Mouse (Mus musculus) intestine, postnatal 0 days (tissue): ENCODE data around the gene Gm20449. TPM values are rescaled to one million over a fixed set of nuclear protein-coding genes. Genes with fewer than 3 reads are reported as not detected.
"Not testable (repeated sequence)": the region's sequence is repeated elsewhere in the genome, so short reads cannot be mapped to it uniquely, and the experiment has no call there.

ENCODE experiments used
- ATAC-seq: fragments of 200-750 bp; cut with Nextera tagmentation; 2 replicates; pipeline ENCODE4 v1.8.0; 2017; ENCODE audit warnings: mild to moderate bottlenecking, moderate TSS enrichment, moderate library complexity
- H3K27ac ChIP-seq: fragments of 300-500 bp; sonication (generic); 2 replicates; pipeline ENCODE4 v1.5.1; 2014; ENCODE audit warnings: mild to moderate bottlenecking, low read depth, low read length, moderate library complexity
- H3K27me3 ChIP-seq: fragments of 300-500 bp; sonication (generic); replicated peaks from 2 replicates; pipeline ENCODE4 v1.6.1; 2014; ENCODE audit warnings: low read length, mixed read lengths; ENCODE audit not compliant: control insufficient read depth, insufficient read depth
- H3K36me3 ChIP-seq: fragments of 300-500 bp; sonication (generic); 2 replicates; pipeline ENCODE4 v1.6.1; 2014; ENCODE audit warnings: mild to moderate bottlenecking, moderate library complexity; ENCODE audit not compliant: control insufficient read depth, insufficient read depth
- H3K4me1 ChIP-seq: fragments of 300-500 bp; sonication (generic); replicated peaks from 2 replicates; pipeline ENCODE4 v1.6.1; 2014; ENCODE audit warnings: antibody characterized with exemption, low read length, mixed read lengths; ENCODE audit not compliant: control insufficient read depth, insufficient read depth
- H3K4me2 ChIP-seq: fragments of 300-500 bp; sonication (generic); replicated peaks from 2 replicates; pipeline ENCODE4 v1.6.1; 2014; ENCODE audit warnings: low read depth, mild to moderate bottlenecking, moderate library complexity
- H3K4me3 ChIP-seq: fragments of 300-500 bp; sonication (generic); 2 replicates; pipeline ENCODE4 v1.5.1; 2014; ENCODE audit warnings: low read depth, low read length
- H3K9ac ChIP-seq: fragments of 300-500 bp; sonication (generic); 2 replicates; pipeline ENCODE4 v1.6.1; 2014; ENCODE audit warnings: mild to moderate bottlenecking, low read depth, low read length
- H3K9me3 ChIP-seq: fragments of 300-500 bp; sonication (generic); 2 replicates; pipeline ENCODE4 v1.6.1; 2016; ENCODE audit warnings: mixed run types; ENCODE audit not compliant: control insufficient read depth
- CTCF ChIP-seq: sonication (generic); IDR thresholded peaks from 2 replicates; pipeline ENCODE4 v1.5.1; 2016; ENCODE audit warnings: low read depth, mild to moderate bottlenecking, control low read depth, antibody characterized with exemption, moderate library complexity
- WGBS: fragments of 180-500 bp; shearing (Covaris S2); extraction: QIAGEN DNeasy Blood & Tissue Kit; methylation state at CpG from one replicate; pipeline ENCODE4 v1.1.7; 2014; 5-methylcytosine and 5-hydroxymethylcytosine counted together
- polyA plus RNA-seq: library from polyadenylated mRNA; unstranded; fragments of >200 nt; fragmentation: Nextera tagmentation; extraction: Ambion mirVana; gene quantifications from 2 replicates; pipeline ENCODE4 v1.2.1, GENCODE M21; 2015

Gm20449 gene
- polyA plus RNA-seq, 1 experiment from 2014 or later: not detected

DNA sequence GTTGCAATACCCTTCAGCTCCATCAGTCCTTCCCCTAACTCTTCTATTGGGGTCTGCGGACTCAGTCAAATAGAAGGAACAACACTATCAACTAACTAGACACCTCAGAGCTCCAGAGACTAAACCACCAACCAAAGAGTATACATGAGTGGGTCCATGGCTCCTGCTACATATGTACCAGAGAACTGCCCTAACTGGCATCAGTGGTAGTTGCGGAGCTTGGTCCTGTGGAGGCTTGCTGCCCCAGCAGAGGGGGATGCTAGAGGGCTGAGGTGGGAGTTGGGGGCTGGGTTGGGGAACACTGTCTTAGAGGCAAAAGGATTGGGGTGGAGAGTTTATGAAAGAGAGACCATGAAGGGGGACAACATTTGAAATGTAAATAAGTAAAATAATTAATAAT, 1.3 kb downstream of the Gm20449 start:
- H3K9ac ChIP-seq: no peak overlapping the region
- H3K36me3 ChIP-seq: no peaks in the 10 kb centered on the region
- no peak for TF ChIP-seq CTCF
- no peaks in the 10 kb centered on the region for H3K4me1 ChIP-seq
- WGBS: 95% methylated on average over 2 of the region's 2 CpGs
- H3K4me2 ChIP-seq: no peak overlapping the region
- no peak for ATAC-seq
- no peaks in the 10 kb centered on the region for H3K9me3 ChIP-seq
- H3K4me3 ChIP-seq: no peak overlapping the region
- H3K27ac ChIP-seq: no peak overlapping the region
- no peaks in the 10 kb centered on the region for H3K27me3 ChIP-seq

DNA sequence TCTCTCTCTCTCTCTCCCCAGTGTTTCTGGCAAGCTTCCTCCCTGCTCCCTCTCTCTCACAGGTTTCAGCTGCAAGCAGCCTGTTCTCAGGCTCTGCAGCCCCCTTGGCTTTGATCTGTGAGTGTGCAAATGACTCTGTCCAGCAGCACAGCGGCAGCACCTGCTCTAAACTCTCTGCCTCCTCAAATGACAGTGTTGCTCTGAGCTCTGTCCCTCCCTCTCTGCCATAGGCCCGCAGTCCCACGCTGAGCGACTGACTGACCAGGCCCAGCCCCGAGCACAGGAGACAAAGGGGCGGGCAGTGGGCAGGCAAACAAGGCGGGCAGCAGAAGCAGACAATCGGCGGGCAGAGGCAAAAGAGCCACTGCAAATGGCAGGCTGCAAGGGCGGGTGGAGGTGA, 47.4 kb downstream of the Gm20449 start:
- 7% methylated on average over 10 of the region's 10 CpGs for WGBS
- H3K4me3 ChIP-seq: no peak overlapping the region
- H3K36me3 ChIP-seq: no peaks in the 10 kb centered on the region
- H3K4me1 ChIP-seq: no peaks in the 10 kb centered on the region
- ATAC-seq: no peak
- TF ChIP-seq CTCF: no peak
- H3K27me3 ChIP-seq: no peaks in the 10 kb centered on the region
- H3K27ac ChIP-seq: no peak overlapping the region
- no peak overlapping the region for H3K9ac ChIP-seq
- no peak overlapping the region for H3K4me2 ChIP-seq
- no peaks in the 10 kb centered on the region for H3K9me3 ChIP-seq

DNA sequence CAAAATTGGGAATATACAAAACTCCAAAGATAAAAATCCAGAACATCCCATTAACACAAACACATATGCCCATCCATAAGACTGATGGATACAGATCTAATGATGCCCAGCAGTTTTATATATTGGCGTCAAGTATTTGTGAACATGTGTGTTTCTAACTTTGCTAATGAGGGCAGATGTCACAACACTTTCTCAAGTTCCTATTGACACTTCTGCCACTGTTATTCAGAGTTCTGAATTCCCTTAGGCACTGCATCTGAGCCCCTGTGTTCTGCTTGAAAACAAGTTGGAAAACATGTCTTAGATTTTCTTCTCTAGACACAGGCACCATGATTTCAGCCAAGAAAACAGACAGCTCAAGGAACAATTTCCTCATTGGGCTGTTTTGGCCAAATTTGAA, 50.6 kb downstream of the Gm20449 start, which contains the start of gene Vmn2r57:
Vmn2r57 (minus strand) TSS at position 101 of the 400 bp plus-strand sequence.
- H3K27me3 ChIP-seq, H3K27ac ChIP-seq, ATAC-seq, H3K9ac ChIP-seq, H3K4me2 ChIP-seq, H3K4me3 ChIP-seq, H3K36me3 ChIP-seq, H3K9me3 ChIP-seq, H3K4me1 ChIP-seq: not testable (repeated sequence)
- WGBS: 59% methylated on average over 1 of the region's 1 CpGs

DNA sequence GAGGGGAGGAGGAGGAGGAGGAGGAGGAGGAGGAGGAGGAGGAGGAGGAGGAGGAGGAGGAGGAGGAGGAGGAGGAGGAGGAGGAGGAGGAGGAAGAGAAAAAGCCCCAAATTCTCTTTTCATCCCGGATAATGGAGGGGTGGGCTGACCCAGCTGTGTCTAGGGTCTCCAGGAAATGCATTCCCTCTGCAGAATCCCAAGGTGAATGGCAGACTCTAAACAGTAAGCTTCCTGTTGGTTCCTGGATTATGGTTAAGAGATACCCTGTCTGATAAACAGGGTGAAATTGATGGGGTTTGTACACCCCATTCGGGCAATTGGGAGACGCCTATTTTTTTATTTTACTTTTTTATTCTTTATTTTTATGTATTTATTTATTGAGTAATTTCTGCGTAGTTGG, 105.1 kb downstream of the Gm20449 start:
- Histone ChIP-seq H3K27me3 (no peaks in the 10 kb centered on the region), H3K9ac (no peak overlapping the region), H3K4me3 (no peak overlapping the region), H3K36me3 (no peaks in the 10 kb centered on the region), H3K4me1 (no peaks in the 10 kb centered on the region), H3K27ac (no peak overlapping the region), H3K9me3 (no peaks in the 10 kb centered on the region), H3K4me2 (no peak overlapping the region)
- no peak for TF ChIP-seq CTCF
- WGBS: 74% methylated on average over 4 of the region's 4 CpGs
- no peak for ATAC-seq

DNA sequence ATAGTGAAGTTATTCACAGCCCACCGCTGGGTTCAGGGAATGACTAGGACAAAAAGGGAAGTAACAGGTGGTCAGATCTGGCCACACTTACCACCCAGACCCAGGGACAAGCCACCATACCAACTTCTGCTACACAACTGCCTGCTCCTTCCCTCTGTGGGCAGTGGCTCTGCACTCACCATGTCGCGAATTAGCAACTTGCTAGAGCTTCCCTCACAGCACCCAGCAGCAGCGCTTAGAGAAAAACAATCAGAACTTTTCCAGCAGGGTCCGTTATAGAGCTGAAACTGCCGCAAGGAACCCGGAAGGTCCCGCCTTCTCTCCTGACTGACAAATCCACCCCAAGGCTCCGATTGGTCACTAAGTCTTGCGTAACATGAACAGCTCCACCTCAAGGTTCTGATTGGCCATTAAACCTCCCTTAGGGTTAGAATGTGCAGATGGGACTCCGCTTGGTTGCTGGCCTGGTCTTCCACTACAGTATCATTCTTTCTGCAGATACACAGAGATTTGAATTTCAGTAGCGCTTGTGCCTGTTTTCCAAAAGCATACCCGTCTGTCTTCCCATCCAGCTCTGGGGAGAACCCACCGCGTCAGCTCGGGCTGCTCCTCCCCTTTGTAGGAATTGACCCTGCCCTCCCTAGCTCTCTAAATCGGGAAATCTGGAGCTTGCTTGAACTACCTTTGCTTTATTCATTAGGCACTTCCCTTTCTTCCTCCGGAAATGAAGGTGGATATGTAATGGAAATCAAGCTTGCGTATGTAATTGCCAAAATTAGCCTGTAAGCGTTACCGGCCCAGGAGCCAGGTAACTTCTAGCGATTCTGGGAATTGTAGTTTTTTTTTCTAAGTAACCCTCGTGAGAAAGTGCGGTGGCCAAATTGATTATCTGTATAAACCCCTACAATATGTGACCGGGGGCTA, 105.9 kb downstream of the Gm20449 start, which contains the start of gene AI987944:
AI987944 (minus strand) TSS at position 332 of the 924 bp plus-strand sequence.
- Histone ChIP-seq H3K9me3 (no peaks in the 10 kb centered on the region), H3K4me2 (peak within 1 kb of the TSS; percentile 70), H3K9ac (peak within 1 kb of the TSS; percentile 53), H3K4me3 (peak within 1 kb of the TSS; percentile 69), H3K27me3 (no peaks in the 10 kb centered on the region), H3K4me1 (no peaks in the 10 kb centered on the region), H3K36me3 (no peaks in the 10 kb centered on the region), H3K27ac (peak within 1 kb of the TSS; percentile 60)
- WGBS: under 1% methylated on average over 25 of the region's 25 CpGs
- 0 out of 2 replicates have a peak, but pooled peaks have one; percentile 23 for TF ChIP-seq CTCF
- ATAC-seq: peak; percentile 100

Other genes starting within 250 kb of the Gm20449 start
- gene AI987944, start 106.0 kb downstream of the Gm20449 start, polyA plus RNA-seq: 10.0 and 10.1 TPM in 2 replicates
- 0.07 TPM in 2 replicates for gene Vmn2r57, start 50.7 kb downstream of the Gm20449 start, polyA plus RNA-seq
- 5.5 and 6.3 TPM in 2 replicates for gene AW146154, start 473 bp upstream of the Gm20449 start, polyA plus RNA-seq
- not detected in 2 replicates for gene Gm6871, start 74.2 kb upstream of the Gm20449 start, polyA plus RNA-seq
- gene 2610021A01Rik, start 99.8 kb upstream of the Gm20449 start, polyA plus RNA-seq: 4.4 and 4.6 TPM in 2 replicates
- gene Zfp788, start 133.8 kb upstream of the Gm20449 start, polyA plus RNA-seq: 4.4 and 4.8 TPM in 2 replicates